Mouse (Mus musculus): ENCODE measurements around the gene Cldn24. TPM values are rescaled to one million over a fixed set of nuclear protein-coding genes. Genes with fewer than 3 reads are reported as not detected.

Cldn24 gene
- polyA plus RNA-seq, 1 experiment from 2014 or later, result not detected

DNA sequence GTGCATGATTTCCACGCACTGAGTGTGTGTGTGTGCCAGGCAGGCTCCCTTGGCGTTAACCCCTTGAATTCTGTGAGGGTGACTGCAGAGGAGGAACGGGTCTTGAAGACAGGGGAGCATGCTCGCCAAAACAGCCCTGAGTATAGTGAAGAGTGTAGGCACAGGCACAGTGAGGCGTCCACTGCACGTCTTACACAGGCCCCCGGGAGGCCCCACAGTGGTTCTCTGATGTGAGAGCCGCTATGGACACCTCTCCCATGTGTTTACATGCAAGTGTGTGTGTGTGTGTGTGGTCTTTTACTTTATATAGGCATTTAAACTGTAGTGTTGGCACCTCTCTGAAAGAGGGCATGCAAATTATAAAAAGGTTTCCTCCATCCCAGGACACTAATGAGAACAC, 44.6 kb downstream of the Cldn24 start:
- Histone ChIP-seq H3K9ac (replicated peaks) (no peak overlapping the region), H3K9me3 (replicated peaks) (no peaks in the 10 kb centered on the region), H3K4me2 (no peak overlapping the region), H3K27ac (replicated peaks) (no peak overlapping the region), H3K27me3 (replicated peaks) (no peaks in the 10 kb centered on the region), H3K36me3 (peaks cover 19% of the 10 kb centered on the region), H3K4me1 (0 out of 2 replicates have a peak, but pooled peaks cover 3% of the 10 kb centered on the region), H3K4me3 (replicated peaks) (no peak overlapping the region)
- peak; percentile 12; the same call in 1 of the 2 replicates for ATAC-seq (ENCODE audit: low FRiP score)
- 85% methylated on average over 8 of the region's 8 CpGs for WGBS

DNA sequence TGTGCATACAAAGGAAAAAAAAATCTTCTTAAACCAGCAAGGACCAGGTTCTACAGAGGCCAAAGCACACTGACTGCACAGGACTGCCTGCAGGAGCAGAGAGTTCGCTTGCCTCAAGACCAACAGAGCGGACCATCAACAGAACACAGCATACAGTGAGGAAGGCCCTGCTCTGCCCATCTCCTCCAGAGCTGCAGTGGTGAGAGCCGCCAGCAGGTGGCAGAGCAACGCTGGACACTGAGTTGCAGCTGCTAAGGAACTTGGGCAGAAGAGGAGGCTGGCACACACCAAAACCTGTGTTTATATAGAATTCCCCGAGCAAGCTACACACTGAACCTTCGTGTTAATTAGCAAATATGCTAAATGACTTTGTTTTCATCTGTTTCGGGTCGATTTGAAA, 45.1 kb downstream of the Cldn24 start:
- Histone ChIP-seq H3K4me2 (no peak overlapping the region), H3K27me3 (replicated peaks) (no peaks in the 10 kb centered on the region), H3K27ac (replicated peaks) (no peak overlapping the region), H3K9me3 (replicated peaks) (no peaks in the 10 kb centered on the region), H3K4me1 (0 out of 2 replicates have a peak, but pooled peaks cover 3% of the 10 kb centered on the region), H3K4me3 (replicated peaks) (no peak overlapping the region), H3K36me3 (peaks cover 16% of the 10 kb centered on the region; the same call in 1 of the 2 replicates), H3K9ac (replicated peaks) (no peak overlapping the region)
- WGBS, result 28% methylated on average over 8 of the region's 8 CpGs
- peak; percentile 70; the same call in 1 of the 2 replicates for ATAC-seq (ENCODE audit: low FRiP score)

Other genes with a start within 250 kb of the Cldn24 start
- 5.8 and 7.4 TPM in 2 replicates for gene Ing2, start 146.6 kb upstream of the Cldn24 start, polyA plus RNA-seq (2015; fragmentation: Nextera tagmentation; extraction: Ambion mirVana)
- gene Cdkn2aip, start 108.2 kb upstream of the Cldn24 start, polyA plus RNA-seq (2015; fragmentation: Nextera tagmentation; extraction: Ambion mirVana), result 26.9 and 27.4 TPM in 2 replicates
- gene Cldn22, start 2.3 kb downstream of the Cldn24 start, polyA plus RNA-seq (2015; fragmentation: Nextera tagmentation; extraction: Ambion mirVana), result not detected in 2 replicates
- gene Wwc2, start 168.8 kb downstream of the Cldn24 start, polyA plus RNA-seq (2015; fragmentation: Nextera tagmentation; extraction: Ambion mirVana), result 5.8 and 6.1 TPM in 2 replicates